Mouse (Mus musculus) neural tube, embryonic 10.5 days (tissue): ENCODE results near the gene Rfwd3.
"Not testable (repeated sequence)": the region's sequence is repeated elsewhere in the genome, so short reads cannot be mapped to it uniquely, and the experiment has no call there.

Experiments used
- DNase-seq: peaks from one replicate; pipeline ENCODE4 v3.0.0-alpha.2; 2017; ENCODE audit warnings: low spot score; ENCODE audit errors: extremely low spot score

Rfwd3 gene

DNA sequence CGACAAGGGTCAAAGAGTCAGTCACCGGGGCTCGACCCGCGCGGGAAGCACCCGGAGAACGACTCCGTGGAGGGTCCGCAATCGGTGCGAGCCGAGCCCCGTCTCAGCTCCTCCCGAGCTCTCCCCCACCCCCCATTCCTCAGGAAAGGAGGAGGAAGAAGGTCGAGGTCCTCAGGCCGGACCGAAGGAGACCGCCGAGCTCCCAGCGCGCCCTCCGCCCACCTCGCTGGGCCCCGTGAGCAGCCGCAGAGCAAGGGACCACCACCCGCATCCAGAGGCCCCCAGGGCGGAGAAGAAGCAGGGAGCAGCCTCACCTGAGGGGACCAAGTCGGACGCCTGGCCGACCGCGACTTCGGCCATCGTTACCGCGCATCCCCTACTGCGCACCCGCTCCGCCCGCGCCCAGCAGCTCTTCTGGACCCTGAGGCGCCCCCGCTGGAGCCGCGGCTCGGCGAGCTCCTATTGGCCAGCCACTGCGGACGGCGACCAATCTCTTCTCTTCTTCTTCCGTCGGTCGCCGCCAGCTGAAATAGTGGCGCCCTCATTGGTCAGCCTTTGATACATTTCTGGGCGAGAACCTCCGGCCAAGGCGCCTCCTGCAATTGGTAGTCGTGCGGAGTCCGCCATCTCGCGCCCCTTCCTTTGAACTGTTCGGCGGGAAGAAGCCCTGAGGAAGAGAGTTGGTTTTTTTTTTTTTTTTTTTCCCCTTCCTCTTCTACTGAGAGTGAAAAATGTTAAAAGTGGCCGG is at the start of gene Rfwd3:
Gene Rfwd3, minus strand, starts transcription at position 402 of the 748 bp plus-strand sequence.
- peak; percentile 93 for DNase-seq

DNA sequence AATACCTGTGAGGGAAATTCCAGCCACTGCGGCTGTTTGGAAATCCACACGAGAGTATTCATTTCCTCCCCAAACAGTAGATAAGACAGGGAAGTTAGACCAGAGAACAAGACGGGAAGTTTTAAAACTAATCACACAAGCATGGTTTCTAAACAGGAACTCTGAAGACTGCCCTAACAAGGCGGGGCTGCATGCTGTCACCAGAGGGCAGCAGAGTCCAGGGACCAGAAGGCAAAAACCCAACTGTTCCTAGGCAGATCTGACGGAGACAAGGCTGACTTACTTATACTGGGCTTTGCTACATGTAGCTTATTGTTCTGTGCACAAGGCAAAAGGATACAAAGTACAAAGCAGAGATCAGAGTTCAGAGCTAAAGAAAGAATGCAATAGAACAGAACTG is 43.2 kb upstream of the Rfwd3 start:
- peak; percentile 55 for DNase-seq

DNA sequence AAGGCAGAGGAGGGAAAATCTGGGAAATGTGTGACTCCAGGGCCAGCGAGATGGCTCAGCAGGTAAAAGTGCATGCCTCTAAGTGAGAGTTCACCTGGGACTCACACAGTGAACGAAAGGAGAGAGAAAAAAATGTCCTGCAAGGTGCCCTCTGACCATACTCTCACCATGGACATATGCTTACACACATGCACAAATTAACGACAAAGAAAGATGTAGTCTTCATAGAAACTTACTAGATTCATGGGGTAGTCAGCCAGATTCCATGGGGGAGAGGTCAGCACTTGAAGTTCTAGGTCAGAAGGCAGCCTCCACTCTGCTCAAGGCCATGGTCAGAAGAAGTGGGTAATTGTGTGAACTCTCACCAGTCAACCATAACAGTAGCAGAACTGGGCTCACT is 40.2 kb upstream of the Rfwd3 start:
- no peak for DNase-seq

DNA sequence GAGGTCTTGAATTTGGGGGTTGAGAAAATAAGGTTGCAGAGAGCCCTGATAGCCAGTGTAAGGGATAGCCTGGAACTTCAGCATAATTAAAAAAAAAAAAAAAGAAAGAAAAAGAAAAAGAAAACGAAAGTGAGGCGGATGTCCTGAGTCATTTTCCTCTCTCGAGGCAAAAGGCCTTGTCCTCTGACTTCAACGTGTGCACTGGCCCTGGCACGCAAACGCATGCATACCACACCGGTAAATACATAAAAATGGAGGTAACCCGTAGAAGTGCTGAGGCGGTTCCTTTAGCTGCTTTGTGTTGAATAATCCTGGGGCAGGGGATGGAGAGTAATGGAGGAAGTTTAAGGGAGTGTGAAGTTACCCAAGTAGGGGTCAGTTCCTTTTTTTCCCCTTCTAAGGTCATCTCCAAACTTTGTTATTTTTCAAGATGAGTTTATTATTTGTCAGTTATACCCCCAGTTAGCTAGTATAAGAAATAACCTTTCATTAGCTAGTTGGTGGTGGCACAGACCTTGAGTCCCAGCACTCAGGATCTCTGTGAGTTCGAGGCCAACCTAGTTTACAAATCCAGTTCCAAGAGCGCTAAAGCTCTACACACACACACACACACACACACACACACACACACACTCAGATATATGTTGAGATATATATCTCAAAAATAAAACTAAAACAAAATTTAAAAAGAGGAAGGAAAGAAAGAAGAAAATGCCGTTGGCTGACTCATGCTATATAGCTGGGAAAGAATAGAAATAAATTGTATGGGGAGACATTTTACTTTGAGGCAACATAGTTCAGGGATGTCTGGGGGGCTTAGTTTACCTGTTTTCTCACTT is 38.6 kb upstream of the Rfwd3 start:
- DNase-seq, result no peak

DNA sequence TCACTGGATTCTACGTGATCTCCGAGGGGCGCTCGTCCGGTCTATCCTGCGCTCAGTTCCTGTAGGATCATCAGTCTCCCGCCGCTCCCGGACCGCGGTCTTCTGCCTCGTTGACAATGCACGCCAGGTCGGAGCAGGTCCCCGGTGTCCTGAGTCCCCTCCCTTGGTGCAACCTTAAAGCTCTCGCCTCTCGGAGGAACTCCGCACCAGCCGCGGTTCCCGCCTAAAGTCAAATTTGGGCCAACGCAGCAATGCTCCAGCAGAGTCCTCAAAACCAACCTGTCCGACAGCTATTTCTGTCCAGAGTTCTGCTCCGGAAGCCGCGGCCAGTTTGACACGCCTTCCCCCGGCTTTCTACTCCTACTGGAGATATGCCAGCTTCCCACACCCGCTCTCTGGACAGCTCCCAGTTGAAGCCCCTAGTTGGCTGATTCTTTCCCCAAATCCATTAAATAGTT is 37.9 kb upstream of the Rfwd3 start, which contains the start of gene Mlkl:
Gene Mlkl, minus strand, starts transcription at position 288 of the 458 bp plus-strand sequence.
- DNase-seq, result peak; percentile 54

DNA sequence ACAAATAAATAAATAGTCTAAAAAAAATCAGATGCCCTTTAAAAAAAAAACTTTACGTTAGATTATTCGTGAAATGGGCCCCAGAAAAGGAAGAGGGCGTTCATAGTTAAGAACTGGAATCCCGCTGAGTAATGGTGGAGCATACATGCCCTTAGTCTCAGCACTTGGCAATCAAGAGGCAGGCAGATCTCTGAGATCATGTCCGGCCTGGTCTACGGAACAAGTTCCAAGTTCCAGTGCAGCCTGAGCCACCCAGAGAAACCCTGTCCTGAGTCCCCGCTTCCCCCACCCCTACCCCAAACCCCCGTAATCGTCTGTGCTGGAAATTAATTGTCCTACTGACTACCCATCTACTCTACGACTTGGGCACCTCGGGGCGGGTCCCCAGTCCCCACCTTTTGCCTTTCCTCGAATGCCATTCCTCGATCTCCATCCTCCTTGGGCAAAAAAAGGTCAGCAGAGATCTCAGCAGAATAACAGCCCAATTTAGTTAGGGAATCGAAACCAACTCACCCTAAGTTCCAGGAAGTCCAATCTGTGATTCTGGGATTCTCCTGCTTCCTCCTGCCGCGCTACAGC is 37.4 kb upstream of the Rfwd3 start:
- no peak for DNase-seq

DNA sequence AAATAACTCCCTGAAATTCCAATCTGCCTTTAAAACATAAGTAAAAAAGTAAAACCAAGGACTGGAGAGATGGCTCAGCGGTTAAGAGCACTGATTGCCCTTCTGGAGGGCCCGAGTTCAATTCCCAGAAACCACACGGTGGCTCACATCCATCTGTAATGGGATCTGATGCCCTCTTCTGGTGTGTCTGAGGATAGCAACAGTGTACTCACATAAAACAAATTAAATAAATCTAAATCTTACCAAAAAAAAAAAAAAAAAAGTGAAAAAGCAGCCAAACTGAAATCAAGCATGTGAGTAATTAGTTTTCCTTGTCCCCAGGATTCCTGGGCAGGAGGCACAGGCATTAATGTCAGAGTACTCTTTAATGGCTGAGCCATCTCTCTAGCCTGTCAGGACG is 36.7 kb upstream of the Rfwd3 start:
- no peak for DNase-seq

DNA sequence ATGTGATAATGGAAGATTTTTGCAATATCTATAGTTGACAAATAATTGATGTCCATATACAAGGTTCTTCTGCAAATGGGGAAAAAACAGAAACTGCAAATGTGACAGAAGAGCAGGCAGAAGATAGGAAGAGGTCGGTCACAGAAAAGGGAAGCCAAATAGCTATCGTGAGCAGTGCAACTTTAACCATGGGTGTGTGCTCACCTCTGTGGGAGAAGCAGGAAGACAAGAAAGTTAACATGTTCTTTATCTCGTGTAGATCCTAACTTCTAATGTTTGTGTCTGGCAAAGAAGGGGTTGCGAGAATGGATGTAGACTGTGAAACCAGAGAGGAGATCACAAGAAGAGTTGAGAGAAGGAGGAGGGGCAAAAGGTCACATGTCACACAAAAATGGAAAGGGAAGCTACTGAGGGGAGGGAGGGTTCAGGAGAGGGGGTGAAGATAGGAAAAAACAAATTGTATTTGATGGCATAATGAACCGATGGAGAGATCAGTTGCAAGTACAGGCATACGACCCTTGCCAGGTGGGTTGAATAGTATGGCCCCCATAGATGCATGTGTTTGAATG is 25.3 kb upstream of the Rfwd3 start:
- no peak for DNase-seq

DNA sequence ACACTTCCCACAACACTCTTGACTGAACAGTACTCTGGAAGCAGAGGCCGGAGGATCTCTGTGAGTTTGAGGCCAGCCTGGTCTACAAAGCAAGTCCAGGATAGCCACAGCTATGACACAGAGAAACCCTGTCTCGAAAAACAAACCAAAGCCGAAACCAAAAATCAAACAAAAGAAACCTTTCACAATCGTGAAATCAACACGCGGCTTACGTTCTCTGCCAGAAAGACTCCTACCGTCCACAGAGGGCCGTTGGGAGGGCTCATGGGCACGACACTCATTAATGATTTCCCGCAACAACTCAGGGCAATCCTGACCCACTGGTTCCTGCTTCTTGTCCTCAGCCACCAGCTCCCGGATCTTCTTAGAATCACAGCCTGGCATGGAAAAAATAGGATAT is 14.7 kb upstream of the Rfwd3 start:
- no peak for DNase-seq

DNA sequence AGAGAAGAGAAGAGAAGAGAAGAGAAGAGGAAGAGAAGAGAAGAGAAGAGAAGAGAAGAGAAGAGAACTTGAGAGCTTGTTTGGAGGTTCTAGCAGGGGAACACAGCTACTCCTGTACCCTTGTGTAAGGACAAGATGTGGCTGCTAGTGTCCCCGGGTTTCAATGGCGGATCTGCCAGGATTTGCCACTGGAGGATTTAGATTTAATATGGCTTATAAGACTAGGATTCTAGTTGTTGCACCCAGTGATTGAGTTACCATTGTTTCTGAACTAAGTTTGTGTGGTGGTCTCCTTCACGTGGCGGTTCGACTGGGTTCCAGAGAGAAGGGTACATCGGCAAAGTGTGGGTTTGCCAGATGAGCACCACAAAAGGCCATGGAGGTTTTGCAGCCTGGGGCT is 13.9 kb upstream of the Rfwd3 start:
- DNase-seq, result not testable (repeated sequence)

DNA sequence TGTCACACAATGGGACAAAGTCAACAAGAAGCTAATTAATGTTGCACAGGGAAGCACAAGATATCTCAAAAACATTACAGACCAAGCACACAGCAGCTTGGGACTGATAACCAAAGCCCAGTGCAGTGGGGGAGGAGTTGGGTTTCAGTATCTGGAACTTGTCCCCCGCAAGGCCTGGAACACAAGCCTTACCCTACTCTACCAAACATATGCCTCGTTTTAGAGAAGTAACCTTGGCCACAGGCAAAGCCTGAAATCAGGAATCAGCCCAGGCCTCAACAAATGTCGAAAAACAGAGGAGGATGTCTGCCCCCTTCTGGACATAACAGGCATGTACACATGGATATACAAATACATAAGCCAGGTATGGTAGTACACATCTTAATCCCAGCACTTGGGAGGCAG is 12.7 kb upstream of the Rfwd3 start:
- DNase-seq, result no peak

DNA sequence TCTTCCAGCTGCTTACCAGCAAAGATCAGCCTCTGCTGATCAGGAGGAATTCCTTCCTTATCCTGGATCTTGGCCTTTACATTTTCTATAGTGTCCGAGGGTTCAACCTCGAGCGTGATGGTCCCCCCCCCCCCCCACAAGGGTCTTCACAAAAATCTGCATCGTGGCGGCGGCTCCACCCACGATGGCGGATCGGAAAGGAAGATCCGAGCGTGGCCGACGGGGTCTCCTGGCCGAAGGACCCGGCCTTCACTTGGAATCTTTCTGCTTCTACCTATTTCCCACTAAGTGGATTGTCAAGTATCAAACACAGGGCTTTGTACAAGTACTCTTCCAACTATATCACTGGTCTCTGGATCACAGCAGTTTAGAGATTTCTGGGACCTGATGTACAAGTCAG is 10.0 kb upstream of the Rfwd3 start:
- not testable (repeated sequence) for DNase-seq

DNA sequence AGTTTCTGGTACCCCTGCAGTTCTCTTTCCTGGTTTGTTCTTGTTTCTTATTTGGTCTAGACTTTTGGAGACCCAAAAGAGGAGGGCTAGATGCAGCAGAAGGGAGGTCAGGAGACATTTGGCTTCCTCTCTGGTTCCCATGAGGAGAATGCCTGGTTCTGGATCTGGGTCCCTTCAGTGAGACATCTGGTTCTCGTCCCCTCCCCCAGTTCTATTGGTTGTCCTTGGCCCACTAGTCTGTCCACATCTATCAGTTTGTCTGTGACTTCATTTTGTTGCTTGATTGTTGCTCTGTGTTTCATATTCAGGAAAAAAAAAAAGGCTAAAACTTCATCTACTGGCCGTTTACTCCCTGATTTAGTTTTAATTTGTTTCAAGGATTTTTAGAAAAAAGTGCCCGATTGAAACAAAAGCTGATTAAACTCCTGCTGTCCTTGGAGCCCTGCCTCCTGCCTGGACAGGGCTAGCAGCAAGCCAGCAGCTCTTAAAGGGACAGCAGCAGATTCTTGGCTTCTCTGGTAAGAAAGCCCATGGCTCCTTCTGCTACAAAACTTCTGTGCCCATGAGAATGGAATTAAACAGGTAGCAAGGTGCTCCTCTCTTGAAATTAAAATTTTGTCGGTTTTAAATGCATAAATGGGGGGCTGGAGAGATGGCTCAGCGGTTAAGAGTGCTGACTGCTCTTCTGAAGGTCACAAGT is 5.2 kb upstream of the Rfwd3 start:
- no peak for DNase-seq

DNA sequence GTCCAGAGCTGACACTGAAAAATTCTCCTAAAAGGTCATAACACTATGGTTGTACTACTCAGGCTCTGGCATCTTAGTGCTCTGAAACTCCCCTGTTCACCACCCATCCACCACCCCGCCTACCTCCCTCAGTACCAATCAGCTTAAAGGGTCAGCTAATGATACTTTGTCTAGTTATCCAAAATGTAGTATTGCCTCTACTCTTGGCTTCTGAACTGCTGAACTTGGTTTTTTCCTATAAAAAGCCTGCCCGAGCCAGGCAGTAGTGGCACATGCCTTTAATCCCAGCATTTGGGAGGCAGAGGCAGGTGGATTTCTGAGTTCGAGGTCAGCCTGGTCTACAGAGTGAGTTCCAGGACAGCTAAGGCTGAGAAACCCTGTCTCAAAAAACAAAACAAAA is 4.3 kb upstream of the Rfwd3 start:
- DNase-seq, result no peak

DNA sequence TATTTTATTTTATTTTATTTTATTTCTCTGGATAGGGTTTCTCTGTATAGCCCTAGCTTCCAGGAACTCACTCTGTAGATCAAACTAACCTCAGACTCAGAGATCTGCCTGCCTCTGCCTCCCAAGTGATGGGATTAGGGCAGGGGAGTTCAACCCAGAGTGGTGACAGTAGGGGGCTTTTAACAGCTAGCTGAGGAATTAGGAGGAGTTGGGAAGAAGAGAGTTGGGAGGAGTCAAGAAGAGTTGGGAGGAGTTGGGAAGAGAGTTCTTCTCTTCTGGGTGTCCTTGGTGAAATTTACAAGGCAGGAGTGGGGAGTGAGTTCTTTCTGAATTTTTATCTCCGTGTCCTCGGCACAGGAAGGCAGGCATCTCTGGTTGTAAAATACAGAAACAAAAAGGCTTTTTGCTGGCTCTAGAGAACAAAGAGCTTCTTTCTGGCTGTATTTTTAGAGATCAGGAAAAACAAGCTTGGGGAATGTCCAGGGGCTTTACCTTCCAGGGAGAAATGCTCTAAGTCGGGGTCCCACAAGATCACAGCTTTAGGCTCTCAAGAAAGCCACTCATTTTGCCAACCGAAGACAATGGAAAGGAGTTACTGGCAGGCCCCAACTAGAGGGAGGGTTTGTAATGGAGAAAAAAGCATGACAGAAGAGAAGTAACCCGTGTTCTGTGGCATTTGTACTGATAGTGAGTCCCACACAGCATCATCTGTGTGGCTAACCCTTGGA is 3.2 kb upstream of the Rfwd3 start:
- not testable (repeated sequence) for DNase-seq

DNA sequence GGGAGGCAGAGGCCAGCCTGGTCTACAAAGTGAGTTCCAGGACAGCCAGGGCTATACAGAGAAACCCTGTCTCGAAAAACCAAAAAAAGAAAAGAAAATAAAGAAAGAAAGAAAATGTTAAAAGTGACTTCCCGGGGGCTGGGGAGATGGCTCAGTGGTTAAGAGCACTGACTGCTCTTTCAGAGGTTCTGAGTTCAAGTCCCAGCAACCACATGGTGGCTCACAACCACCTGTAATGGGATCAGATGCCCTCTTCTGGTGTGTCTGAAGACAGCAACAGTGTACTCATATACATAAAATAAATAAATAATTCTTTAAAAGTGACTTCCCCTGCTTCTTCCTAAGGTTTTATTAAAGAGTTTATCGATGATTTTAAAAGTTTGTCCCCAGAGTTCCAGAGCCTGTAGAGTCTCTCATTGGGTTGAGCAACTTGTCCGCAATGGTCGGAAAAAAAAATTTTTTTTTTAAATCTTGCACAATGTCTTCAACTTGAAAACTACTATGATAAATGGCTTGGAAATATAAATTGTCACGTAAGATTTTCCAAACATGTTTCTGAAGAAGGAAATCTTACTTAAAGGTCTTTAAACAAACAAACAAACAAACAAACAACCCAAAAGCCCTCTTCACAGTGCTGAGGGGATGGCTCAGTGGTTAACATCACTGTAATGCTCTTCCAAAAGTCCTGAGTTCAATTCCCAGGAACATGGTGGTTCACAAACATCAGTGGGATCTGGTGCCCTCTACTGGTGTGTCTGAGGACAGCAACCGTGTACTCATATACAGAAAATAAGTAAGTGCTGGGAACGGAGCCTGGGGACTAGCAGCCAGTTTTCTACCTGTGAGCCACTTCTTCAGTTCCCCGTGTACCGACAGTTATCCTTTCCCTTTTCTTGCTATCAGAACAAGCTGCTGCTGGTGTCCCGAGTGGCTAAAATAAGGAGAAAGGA is 850 bp upstream of the Rfwd3 start:
- no peak for DNase-seq

DNA sequence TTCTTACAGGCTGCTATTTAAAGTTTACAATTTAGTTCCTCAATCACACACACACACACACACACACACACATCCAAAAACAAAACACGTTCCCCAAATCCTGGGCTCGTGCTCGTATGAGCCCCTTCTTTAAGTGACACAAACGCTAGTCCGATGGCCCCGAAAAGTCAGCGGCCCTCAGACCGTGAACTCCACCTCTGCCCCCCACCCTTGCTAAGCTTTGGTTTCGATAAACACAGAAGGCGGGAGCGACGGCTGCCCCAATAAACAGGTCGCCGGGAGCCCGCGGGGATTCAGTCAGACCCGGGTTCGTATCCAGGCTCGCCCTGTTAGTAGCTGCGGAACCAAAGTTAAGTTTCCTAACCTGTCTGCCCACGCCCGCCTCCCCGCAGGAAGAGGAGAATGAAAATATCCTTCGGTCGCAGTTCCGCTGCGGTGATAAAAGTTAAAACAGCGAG is 630 bp downstream of the Rfwd3 start:
- DNase-seq, result peak; percentile 74

DNA sequence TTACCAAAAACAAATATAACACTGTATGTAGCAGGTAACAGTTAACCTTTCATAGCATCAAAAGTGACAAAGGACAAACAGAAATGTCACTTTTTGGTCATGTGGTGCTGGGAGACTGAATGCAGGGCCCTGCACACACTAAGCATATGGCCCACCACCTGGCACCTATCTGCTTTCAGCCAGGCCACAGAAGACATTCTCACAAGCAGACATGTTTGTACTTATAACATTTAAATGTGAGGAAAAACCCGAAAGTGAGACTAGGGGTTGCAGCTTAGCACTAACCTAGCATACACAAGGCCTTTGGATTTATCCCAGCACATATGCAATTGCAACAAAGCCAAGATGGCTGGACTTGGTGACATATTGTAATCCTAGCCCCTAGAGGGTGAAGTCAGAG is 2.0 kb downstream of the Rfwd3 start:
- no peak for DNase-seq

DNA sequence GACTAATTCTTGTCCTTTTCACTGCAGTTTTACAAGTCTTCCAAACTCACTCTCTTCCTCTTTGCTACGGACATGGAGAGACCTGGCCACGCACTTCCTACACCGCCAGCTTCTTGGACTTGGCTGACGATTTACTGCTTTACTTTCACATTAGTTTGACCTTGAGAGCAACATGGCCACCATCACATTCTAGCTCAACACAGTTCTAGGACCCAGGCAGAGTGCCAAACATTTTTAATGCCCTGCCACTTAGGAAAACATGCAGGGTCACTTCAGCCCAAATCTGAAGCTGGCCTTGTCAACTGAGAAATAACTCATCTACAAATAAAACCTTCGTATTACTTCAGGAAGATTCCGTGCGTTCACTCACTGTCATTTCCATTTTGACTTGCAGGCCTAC is 8.3 kb downstream of the Rfwd3 start:
- DNase-seq, result no peak
